Mouse (Mus musculus) C2C12 (cell line): Measurements from ENCODE around the gene Daam1.

Source experiments
- CEBPB ChIP-seq: IDR thresholded peaks from one replicate; pipeline ENCODE4 v1.6.1; 2011; ENCODE audit warnings: low read depth, mild to moderate bottlenecking, control low read depth, moderate library complexity
- CTCF ChIP-seq: IDR thresholded peaks from one replicate; pipeline ENCODE4 v1.5.1; 2011; ENCODE audit not compliant: control insufficient read depth, insufficient read depth, insufficient read length

GRCm38 (mm10) chr12:71812567-71812966, 18.3 kb upstream of the Daam1 start:
- TF ChIP-seq CEBPB (no peak), CTCF (no peak)
